Mouse (Mus musculus): ENCODE data around the gene Abcg8.

DNA sequence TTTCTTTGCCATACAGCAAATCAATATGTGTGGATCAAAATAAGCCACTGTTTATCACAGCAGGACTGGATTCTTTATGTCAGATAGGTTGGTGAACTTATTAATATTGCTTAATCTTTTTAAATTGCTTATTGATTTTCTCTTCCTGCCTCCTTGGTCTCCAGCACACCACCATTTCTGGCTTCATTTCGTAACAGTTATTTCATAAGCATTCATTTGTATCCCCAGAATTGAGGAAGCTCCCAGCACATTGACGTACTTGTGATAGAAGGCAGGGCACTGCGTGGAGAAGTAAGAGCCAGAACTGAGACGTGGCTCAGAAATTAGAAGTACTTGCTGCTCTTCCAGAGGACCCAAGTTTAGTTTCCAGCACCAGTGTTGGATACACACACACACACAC lies 28.5 kb upstream of the Abcg8 start:
- TF ChIP-seq CTCF (IDR thresholded peaks at IDR 0.05; ENCODE audit: control insufficient read depth, insufficient read depth, insufficient read length) (no peak), USF1 (IDR thresholded peaks at IDR 0.05; ENCODE audit: low read depth) (no peak), MAX (IDR thresholded peaks at IDR 0.05) (no peak), MYOG (IDR thresholded peaks at IDR 0.05; ENCODE audit: control insufficient read depth, extremely low read depth, insufficient read length) (no peak), MYOD1 (IDR thresholded peaks at IDR 0.05; ENCODE audit: control insufficient read depth, insufficient read length, low read depth) (no peak), FOSL1 (IDR thresholded peaks at IDR 0.05; ENCODE audit: insufficient read depth, low read length, poor library complexity, severe bottlenecking) (no peak)
